Mouse (Mus musculus): ENCODE results near the gene Vmn1r40. TPM values are rescaled to one million over a fixed set of nuclear protein-coding genes. Genes with fewer than 3 reads are reported as not detected.

Vmn1r40 gene
- polyA plus RNA-seq, 1 experiment from 2014 or later = not detected

GRCm38 (mm10) chr6:89678522-89678921 is 28.8 kb upstream of the Vmn1r40 start:
- H3K36me3 ChIP-seq = 0 out of 2 replicates have a peak, but pooled peaks cover 2% of the 10 kb centered on the region
- H3K27me3 ChIP-seq (ENCODE audit: low read depth, poor library complexity, severe bottlenecking) = no peaks in the 10 kb centered on the region
- H3K9me3 ChIP-seq (replicated peaks) = no peaks in the 10 kb centered on the region
- peak; percentile 12 for DNase-seq (ENCODE audit: low spot score)
- H3K4me1 ChIP-seq = peaks cover 3% of the 10 kb centered on the region; the same call in 1 of the 2 replicates
- WGBS = 84% methylated on average over 4 of the region's 4 CpGs
- no peak overlapping the region for H3K27ac ChIP-seq
- H3K4me3 ChIP-seq = no peak overlapping the region

GRCm38 (mm10) chr6:89679291-89679835 is 28.0 kb upstream of the Vmn1r40 start:
- WGBS = 17% methylated on average over 10 of the region's 10 CpGs
- Histone ChIP-seq H3K36me3 (0 out of 2 replicates have a peak, but pooled peaks cover 2% of the 10 kb centered on the region), H3K4me1 (peaks cover 3% of the 10 kb centered on the region; the same call in 1 of the 2 replicates), H3K9me3 (replicated peaks) (no peaks in the 10 kb centered on the region), H3K4me3 (no peak overlapping the region), H3K27me3 (ENCODE audit: low read depth, poor library complexity, severe bottlenecking) (no peaks in the 10 kb centered on the region), H3K27ac (no peak overlapping the region)
- peak; percentile 84 for DNase-seq (ENCODE audit: low spot score)

DNA sequence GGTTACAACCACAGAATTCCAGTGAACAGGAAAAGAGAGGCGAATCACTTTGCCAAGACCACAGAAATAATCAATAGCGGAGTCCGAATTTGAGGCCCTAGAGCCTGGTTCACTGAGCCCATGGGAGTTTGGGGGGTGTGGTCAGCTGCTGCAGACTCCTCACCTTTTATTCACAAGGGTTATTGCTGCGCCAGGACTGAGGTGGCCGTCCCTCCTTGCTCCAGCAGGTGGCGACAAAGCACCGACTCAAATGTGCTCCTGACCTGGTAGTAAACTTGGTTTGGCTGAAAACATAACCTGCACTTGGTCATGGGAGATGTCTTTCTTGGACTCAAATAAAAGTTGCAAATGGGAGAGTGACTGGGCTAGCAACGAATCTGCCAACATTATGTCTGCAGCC is 27.2 kb upstream of the Vmn1r40 start:
- Histone ChIP-seq H3K4me1 (peaks cover 3% of the 10 kb centered on the region; the same call in 1 of the 2 replicates), H3K9me3 (replicated peaks) (no peaks in the 10 kb centered on the region)
- WGBS = 13% methylated on average over 8 of the region's 8 CpGs

DNA sequence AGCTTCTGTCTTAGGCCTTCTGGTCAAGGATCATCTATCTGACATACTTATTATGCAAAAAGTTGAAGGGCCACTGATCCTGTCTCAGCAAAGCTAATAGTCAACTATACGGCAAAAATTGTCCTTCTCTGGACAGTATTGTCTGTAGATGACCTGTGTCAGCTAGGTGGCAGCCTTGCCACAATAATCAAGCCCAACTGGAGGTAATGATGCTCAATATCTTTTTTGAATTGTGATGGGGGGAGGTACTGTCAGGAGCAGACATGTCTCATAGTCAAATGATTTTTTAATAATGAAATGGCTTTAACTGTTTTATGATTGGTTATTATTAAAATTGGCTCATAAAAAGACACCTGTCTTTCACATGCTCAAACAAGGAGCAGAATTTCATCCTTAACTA is 23.1 kb upstream of the Vmn1r40 start:
- Histone ChIP-seq H3K36me3 (no peaks in the 10 kb centered on the region), H3K27ac (no peak overlapping the region), H3K27me3 (ENCODE audit: low read depth, poor library complexity, severe bottlenecking) (no peaks in the 10 kb centered on the region), H3K4me3 (no peak overlapping the region), H3K4me1 (peaks cover 3% of the 10 kb centered on the region; the same call in 1 of the 2 replicates), H3K9me3 (replicated peaks) (no peaks in the 10 kb centered on the region)
- peak; percentile 18 for DNase-seq (ENCODE audit: low spot score)
- 74% methylated on average over 1 of the region's 1 CpGs for WGBS

More for the DNA sequence above, 27.2 kb upstream of the Vmn1r40 start:
- Histone ChIP-seq H3K27me3 (ENCODE audit: low read depth, poor library complexity, severe bottlenecking) (no peaks in the 10 kb centered on the region), H3K36me3 (0 out of 2 replicates have a peak, but pooled peaks cover 2% of the 10 kb centered on the region), H3K27ac (no peak overlapping the region), H3K4me3 (no peak overlapping the region)
- DNase-seq (ENCODE audit: low spot score) = peak; percentile 89

DNA sequence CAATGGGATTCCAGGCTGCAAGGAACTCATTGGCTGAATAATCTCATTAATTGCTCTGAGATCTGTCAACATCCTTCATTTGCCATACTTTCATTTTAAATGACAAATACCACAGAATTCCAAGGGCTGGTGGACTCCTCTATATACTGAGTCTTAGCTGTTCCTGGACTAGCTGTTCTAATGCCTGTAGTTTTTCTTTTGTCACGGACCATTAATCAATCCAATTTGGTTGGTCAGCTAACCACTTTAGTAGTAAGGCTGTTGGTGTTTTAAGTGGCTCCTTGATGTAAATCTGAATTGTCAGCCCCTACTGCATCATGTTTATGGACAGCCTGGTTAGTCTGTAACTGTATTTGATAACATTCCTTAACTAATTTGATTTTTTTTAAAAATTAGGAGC is 20.2 kb upstream of the Vmn1r40 start:
- no peaks in the 10 kb centered on the region for H3K36me3 ChIP-seq
- no peak overlapping the region for H3K4me3 ChIP-seq
- DNase-seq (ENCODE audit: low spot score) = no peak
- no peaks in the 10 kb centered on the region for H3K27me3 ChIP-seq (ENCODE audit: low read depth, poor library complexity, severe bottlenecking)
- 88% methylated on average over 1 of the region's 1 CpGs for WGBS
- no peaks in the 10 kb centered on the region for H3K9me3 ChIP-seq (replicated peaks)
- H3K4me1 ChIP-seq = no peaks in the 10 kb centered on the region
- no peak overlapping the region for H3K27ac ChIP-seq

DNA sequence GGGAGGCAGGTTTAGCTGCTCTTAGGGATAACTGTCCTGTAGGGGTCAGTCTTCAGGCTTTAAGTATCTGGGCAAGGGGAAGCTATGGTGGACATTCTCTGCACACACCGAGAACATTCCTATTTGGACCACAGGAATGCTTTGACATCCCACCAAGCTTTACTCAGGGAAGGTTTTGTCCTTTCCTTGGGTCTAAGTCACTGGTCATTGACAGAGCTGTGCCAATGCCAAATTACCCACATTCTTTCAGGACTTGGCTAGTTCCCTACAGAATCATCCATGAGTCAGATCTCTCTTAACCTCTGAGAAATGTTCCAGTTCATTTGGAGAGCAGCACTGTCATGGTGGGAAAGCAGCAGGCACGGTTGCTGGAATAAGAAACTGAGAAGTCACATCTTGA is 716 bp upstream of the Vmn1r40 start:
- WGBS = 75% methylated on average over 2 of the region's 2 CpGs
- H3K9me3 ChIP-seq (replicated peaks) = no peaks in the 10 kb centered on the region

GRCm38 (mm10) chr6:89718051-89718450 is 10.7 kb downstream of the Vmn1r40 start:
- no peaks in the 10 kb centered on the region for H3K36me3 ChIP-seq

More for the DNA sequence above, 716 bp upstream of the Vmn1r40 start:
- H3K36me3 ChIP-seq = no peaks in the 10 kb centered on the region
- no peak for DNase-seq (ENCODE audit: low spot score)
- H3K27me3 ChIP-seq (ENCODE audit: low read depth, poor library complexity, severe bottlenecking) = no peaks in the 10 kb centered on the region
- no peak overlapping the region for H3K27ac ChIP-seq
- no peak overlapping the region for H3K4me3 ChIP-seq
- H3K4me1 ChIP-seq = no peaks in the 10 kb centered on the region

GRCm38 (mm10) chr6:89740466-89740865 is 33.1 kb downstream of the Vmn1r40 start, which contains the start of gene Vmn1r41:
Gene Vmn1r41 (plus strand): TSS chr6:89740766.
- H3K4me3 ChIP-seq = no peak within 1 kb of the TSS
- H3K36me3 ChIP-seq = no peaks in the 10 kb centered on the region
- no peaks in the 10 kb centered on the region for H3K27me3 ChIP-seq (ENCODE audit: low read depth, poor library complexity, severe bottlenecking)
- no peaks in the 10 kb centered on the region for H3K4me1 ChIP-seq
- no peak within 1 kb of the TSS for H3K27ac ChIP-seq
- H3K9me3 ChIP-seq (replicated peaks) = no peaks in the 10 kb centered on the region
- no peak for DNase-seq (ENCODE audit: low spot score)

More at GRCm38 (mm10) chr6:89718051-89718450, 10.7 kb downstream of the Vmn1r40 start:
- Histone ChIP-seq H3K27me3 (ENCODE audit: low read depth, poor library complexity, severe bottlenecking) (no peaks in the 10 kb centered on the region), H3K4me1 (no peaks in the 10 kb centered on the region), H3K27ac (no peak overlapping the region), H3K9me3 (replicated peaks) (no peaks in the 10 kb centered on the region), H3K4me3 (no peak overlapping the region)
- DNase-seq (ENCODE audit: low spot score) = no peak

DNA sequence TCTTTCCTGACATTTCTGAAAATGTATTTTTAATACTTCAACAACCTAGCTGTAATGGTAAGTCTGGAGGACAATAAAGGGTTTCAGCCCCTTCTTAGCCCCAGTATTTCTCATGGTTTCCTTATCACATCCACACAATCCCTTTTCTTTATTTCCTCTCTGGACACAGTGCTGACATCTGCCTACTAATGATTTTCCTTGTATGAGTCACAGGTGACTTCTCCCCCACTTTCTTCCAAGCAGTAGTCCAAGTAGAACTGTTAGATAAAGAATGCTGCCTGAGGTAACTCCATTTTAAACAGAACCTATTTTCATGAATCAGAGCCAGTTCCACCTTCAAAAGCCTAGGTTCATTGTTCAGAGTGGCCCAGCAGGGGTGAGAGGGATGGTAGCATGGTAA is 35.5 kb downstream of the Vmn1r40 start:
- no peaks in the 10 kb centered on the region for H3K9me3 ChIP-seq (replicated peaks)
- H3K4me1 ChIP-seq = no peaks in the 10 kb centered on the region
- H3K36me3 ChIP-seq = no peaks in the 10 kb centered on the region
- H3K27ac ChIP-seq = no peak overlapping the region
- no peak for DNase-seq (ENCODE audit: low spot score)
- H3K27me3 ChIP-seq (ENCODE audit: low read depth, poor library complexity, severe bottlenecking) = no peaks in the 10 kb centered on the region
- no peak overlapping the region for H3K4me3 ChIP-seq

Other genes with a start within 250 kb of the Vmn1r40 start
- gene Chchd6, start 111.9 kb upstream of the Vmn1r40 start, polyA plus RNA-seq (2016; fragmentation: Nextera tagmentation; extraction: Ambion mirVana) = 66.0 and 68.8 TPM in 2 replicates
- gene Txnrd3, start 63.6 kb upstream of the Vmn1r40 start, polyA plus RNA-seq (2016; fragmentation: Nextera tagmentation; extraction: Ambion mirVana) = 9.5 and 11.0 TPM in 2 replicates
- not detected in 2 replicates for gene Vmn1r41, start 33.2 kb downstream of the Vmn1r40 start, polyA plus RNA-seq (2016; fragmentation: Nextera tagmentation; extraction: Ambion mirVana)
- gene Vmn1r42, start 168.9 kb downstream of the Vmn1r40 start, polyA plus RNA-seq (2016; fragmentation: Nextera tagmentation; extraction: Ambion mirVana) = not detected in 2 replicates
- gene Vmn1r43, start 168.9 kb downstream of the Vmn1r40 start, polyA plus RNA-seq (2016; fragmentation: Nextera tagmentation; extraction: Ambion mirVana) = not detected in 2 replicates
- not detected in 2 replicates for gene Vmn1r44, start 176.1 kb downstream of the Vmn1r40 start, polyA plus RNA-seq (2016; fragmentation: Nextera tagmentation; extraction: Ambion mirVana)
- gene Vmn1r45, start 233.1 kb downstream of the Vmn1r40 start, polyA plus RNA-seq (2016; fragmentation: Nextera tagmentation; extraction: Ambion mirVana) = not detected in 2 replicates